Mouse (Mus musculus) neural tube, embryonic 14.5 days (tissue): ENCODE measurements around the gene Hk1. TPM values are rescaled to one million over a fixed set of nuclear protein-coding genes. Genes with fewer than 3 reads are reported as not detected.

Source experiments
- ATAC-seq: fragments of 200-750 bp; cut with Nextera tagmentation; 2 replicates; pipeline ENCODE4 v1.8.0; 2017; ENCODE audit warnings: low read depth, mild to moderate bottlenecking, moderate TSS enrichment, moderate library complexity
- H3K27ac ChIP-seq: fragments of 300-500 bp; sonication (generic); 2 replicates; pipeline ENCODE4 v1.5.1; 2014; ENCODE audit warnings: low read depth, mild to moderate bottlenecking, control low read depth, low read length, moderate library complexity, mixed read lengths
- H3K27me3 ChIP-seq: fragments of 300-500 bp; sonication (generic); 2 replicates; pipeline ENCODE4 v1.6.1; 2014; ENCODE audit warnings: low read length; ENCODE audit not compliant: control insufficient read depth, insufficient read depth
- H3K36me3 ChIP-seq: fragments of 300-500 bp; sonication (generic); 2 replicates; pipeline ENCODE4 v1.6.1; 2014; ENCODE audit warnings: low read length, mixed read lengths; ENCODE audit not compliant: control insufficient read depth, insufficient read depth
- H3K4me1 ChIP-seq: fragments of 300-500 bp; sonication (generic); 2 replicates; pipeline ENCODE4 v1.6.1; 2014; ENCODE audit warnings: low read length; ENCODE audit not compliant: control insufficient read depth, insufficient read depth
- H3K4me2 ChIP-seq: fragments of 300-500 bp; sonication (generic); 2 replicates; pipeline ENCODE4 v1.6.1; 2014; ENCODE audit warnings: mild to moderate bottlenecking, low read depth, low read length, control low read depth
- H3K4me3 ChIP-seq: fragments of 300-500 bp; sonication (generic); 2 replicates; pipeline ENCODE4 v1.5.1; 2014; ENCODE audit warnings: low read depth, low read length, control low read depth, mixed read lengths
- H3K9ac ChIP-seq: fragments of 300-500 bp; sonication (generic); replicated peaks from 2 replicates; pipeline ENCODE4 v1.6.1; 2014; ENCODE audit warnings: low read depth, mild to moderate bottlenecking, control low read depth, low read length, mixed read lengths
- H3K9me3 ChIP-seq: fragments of 300-500 bp; sonication (generic); 2 replicates; pipeline ENCODE4 v1.6.1; 2016; ENCODE audit warnings: low read length; ENCODE audit not compliant: control insufficient read depth
- WGBS: fragments of 180-500 bp; shearing (Covaris S2); extraction: QIAGEN DNeasy Blood & Tissue Kit; methylation state at CpG from one replicate; pipeline ENCODE4 v1.1.7; 2014; 5-methylcytosine and 5-hydroxymethylcytosine counted together
- polyA plus RNA-seq: library from polyadenylated mRNA; unstranded; fragments of >200 nt; fragmentation: Nextera tagmentation; extraction: Ambion mirVana; gene quantifications from 2 replicates; pipeline ENCODE4 v1.2.1, GENCODE M21; 2014

Hk1 gene
- polyA plus RNA-seq, 1 experiment from 2014 or later = 79.7 TPM

GRCm38 (mm10) chr10:62247815-62248214 is 131.9 kb downstream of the Hk1 start:
- 75% methylated on average over 8 of the region's 8 CpGs for WGBS
- Histone ChIP-seq H3K36me3 (no peaks in the 10 kb centered on the region), H3K4me3 (no peak overlapping the region), H3K4me2 (no peak overlapping the region), H3K4me1 (no peaks in the 10 kb centered on the region), H3K9me3 (no peaks in the 10 kb centered on the region), H3K27me3 (no peaks in the 10 kb centered on the region), H3K27ac (no peak overlapping the region), H3K9ac (no peak overlapping the region)
- ATAC-seq = no peak

- H3K36me3 ChIP-seq = no peaks in the 10 kb centered on the region
- 71% methylated on average over 3 of the region's 3 CpGs for WGBS
- no peaks in the 10 kb centered on the region for H3K27me3 ChIP-seq
- H3K9me3 ChIP-seq = no peaks in the 10 kb centered on the region
- no peaks in the 10 kb centered on the region for H3K4me1 ChIP-seq
- no peak for ATAC-seq
- H3K9ac ChIP-seq = no peak overlapping the region
- no peak overlapping the region for H3K27ac ChIP-seq
- H3K4me3 ChIP-seq = no peak overlapping the region
- no peak overlapping the region for H3K4me2 ChIP-seq
Observed at GRCm38 (mm10) chr10:62247156-62247555, 132.6 kb downstream of the Hk1 start.

GRCm38 (mm10) chr10:62244067-62244466 is 135.6 kb downstream of the Hk1 start:
- ATAC-seq = no peak
- no peak overlapping the region for H3K4me3 ChIP-seq
- WGBS = 92% methylated on average over 9 of the region's 9 CpGs
- H3K27me3 ChIP-seq = no peaks in the 10 kb centered on the region
- H3K27ac ChIP-seq = no peak overlapping the region
- H3K4me1 ChIP-seq = no peaks in the 10 kb centered on the region
- no peaks in the 10 kb centered on the region for H3K36me3 ChIP-seq
- H3K4me2 ChIP-seq = no peak overlapping the region
- H3K9me3 ChIP-seq = no peaks in the 10 kb centered on the region
- no peak overlapping the region for H3K9ac ChIP-seq

- WGBS = 53% methylated on average over 13 of the region's 13 CpGs
- Histone ChIP-seq H3K4me3 (no peak overlapping the region), H3K27me3 (no peaks in the 10 kb centered on the region), H3K36me3 (no peaks in the 10 kb centered on the region), H3K27ac (no peak overlapping the region), H3K9ac (no peak overlapping the region), H3K4me1 (no peaks in the 10 kb centered on the region), H3K9me3 (no peaks in the 10 kb centered on the region), H3K4me2 (no peak overlapping the region)
- ATAC-seq = no peak
Observed at GRCm38 (mm10) chr10:62242896-62243295, 136.8 kb downstream of the Hk1 start.

GRCm38 (mm10) chr10:62242358-62242757 is 137.3 kb downstream of the Hk1 start:
- H3K9me3 ChIP-seq = no peaks in the 10 kb centered on the region
- H3K4me1 ChIP-seq = no peaks in the 10 kb centered on the region
- no peak overlapping the region for H3K4me3 ChIP-seq
- H3K4me2 ChIP-seq = no peak overlapping the region
- H3K27ac ChIP-seq = no peak overlapping the region
- H3K36me3 ChIP-seq = no peaks in the 10 kb centered on the region
- no peak overlapping the region for H3K9ac ChIP-seq
- no peak for ATAC-seq
- H3K27me3 ChIP-seq = no peaks in the 10 kb centered on the region
- 89% methylated on average over 10 of the region's 10 CpGs for WGBS

- Histone ChIP-seq H3K27me3 (no peaks in the 10 kb centered on the region), H3K36me3 (no peaks in the 10 kb centered on the region), H3K9me3 (no peaks in the 10 kb centered on the region), H3K9ac (no peak overlapping the region), H3K27ac (no peak overlapping the region), H3K4me2 (no peak overlapping the region), H3K4me3 (no peak overlapping the region), H3K4me1 (no peaks in the 10 kb centered on the region)
- no peak for ATAC-seq
- 60% methylated on average over 6 of the region's 6 CpGs for WGBS
Observed at GRCm38 (mm10) chr10:62239270-62239669, 140.4 kb downstream of the Hk1 start.

- no peaks in the 10 kb centered on the region for H3K27me3 ChIP-seq
- H3K36me3 ChIP-seq = no peaks in the 10 kb centered on the region
- no peak overlapping the region for H3K4me2 ChIP-seq
- no peaks in the 10 kb centered on the region for H3K9me3 ChIP-seq
- no peak overlapping the region for H3K27ac ChIP-seq
- no peak overlapping the region for H3K4me3 ChIP-seq
- no peak overlapping the region for H3K9ac ChIP-seq
- H3K4me1 ChIP-seq = no peaks in the 10 kb centered on the region
- ATAC-seq = no peak
- 95% methylated on average over 3 of the region's 3 CpGs for WGBS
Observed at GRCm38 (mm10) chr10:62238688-62239087, 141.0 kb downstream of the Hk1 start.

- no peaks in the 10 kb centered on the region for H3K27me3 ChIP-seq
- no peak overlapping the region for H3K4me3 ChIP-seq
- no peak overlapping the region for H3K4me2 ChIP-seq
- H3K4me1 ChIP-seq = no peaks in the 10 kb centered on the region
- H3K9ac ChIP-seq = no peak overlapping the region
- no peaks in the 10 kb centered on the region for H3K36me3 ChIP-seq
- no peak overlapping the region for H3K27ac ChIP-seq
- no peak for ATAC-seq
- 85% methylated on average over 9 of the region's 10 CpGs for WGBS
- no peaks in the 10 kb centered on the region for H3K9me3 ChIP-seq
Observed at GRCm38 (mm10) chr10:62237205-62237604, 142.5 kb downstream of the Hk1 start.

GRCm38 (mm10) chr10:62236165-62236564 is 143.5 kb downstream of the Hk1 start:
- H3K9me3 ChIP-seq = no peaks in the 10 kb centered on the region
- no peak overlapping the region for H3K9ac ChIP-seq
- H3K36me3 ChIP-seq = no peaks in the 10 kb centered on the region
- H3K4me2 ChIP-seq = no peak overlapping the region
- H3K4me1 ChIP-seq = no peaks in the 10 kb centered on the region
- H3K27ac ChIP-seq = no peak overlapping the region
- ATAC-seq = no peak
- H3K27me3 ChIP-seq = no peaks in the 10 kb centered on the region
- 88% methylated on average over 6 of the region's 6 CpGs for WGBS
- no peak overlapping the region for H3K4me3 ChIP-seq

GRCm38 (mm10) chr10:62231811-62232210 is 147.9 kb downstream of the Hk1 start:
- Histone ChIP-seq H3K4me2 (no peak overlapping the region), H3K4me3 (no peak overlapping the region), H3K36me3 (no peaks in the 10 kb centered on the region), H3K4me1 (peaks cover 5% of the 10 kb centered on the region; the same call in 1 of the 2 replicates), H3K27ac (no peak overlapping the region), H3K9me3 (no peaks in the 10 kb centered on the region), H3K9ac (no peak overlapping the region), H3K27me3 (no peaks in the 10 kb centered on the region)
- 81% methylated on average over 3 of the region's 3 CpGs for WGBS
- no peak for ATAC-seq
